Mouse (Mus musculus): ENCODE measurements at regions not wholly inside any gene's neighbourhood (a gene's known extent, or its start where the extent isn't known, plus 50 kb on each side); places are given as distances from the start of the nearest gene placed in this dataset.

- peak; percentile 7 to 10 for DNase-seq (ENCODE audit: low spot score in 2 of 2)
- intact Hi-C loops (cut with DNase I): loop anchor here (2.0 to 10.0 kb wide), 4 partner anchors 117 to 1005 kb away; no protein-coding TSS in a partner anchor
Observed at GRCm38 (mm10) chr3:16819218-16820122, 813.2 kb upstream of the Gm5150 start.

DNA sequence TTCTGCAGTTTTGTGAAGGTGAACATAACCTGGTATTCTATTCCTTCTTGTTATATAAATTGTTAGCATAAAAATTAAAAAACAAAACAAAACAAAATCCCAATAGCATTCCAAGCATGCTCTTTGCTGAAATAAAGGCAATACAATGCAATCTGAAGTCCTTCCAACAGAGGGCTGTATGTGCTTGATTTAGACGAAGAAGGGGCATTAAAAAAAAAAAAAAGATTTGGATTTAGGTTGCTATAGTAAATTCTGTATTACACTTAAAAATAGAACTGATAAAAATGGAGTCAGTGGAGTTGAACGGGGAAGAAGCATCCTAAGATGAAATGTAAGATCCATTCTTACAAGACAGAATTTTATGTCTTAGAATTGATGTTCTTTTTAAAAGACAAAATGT lies 810.6 kb upstream of the Gm5150 start:
- peak; percentile 64 to 83 for DNase-seq (ENCODE audit: low spot score in 2 of 2)

DNA sequence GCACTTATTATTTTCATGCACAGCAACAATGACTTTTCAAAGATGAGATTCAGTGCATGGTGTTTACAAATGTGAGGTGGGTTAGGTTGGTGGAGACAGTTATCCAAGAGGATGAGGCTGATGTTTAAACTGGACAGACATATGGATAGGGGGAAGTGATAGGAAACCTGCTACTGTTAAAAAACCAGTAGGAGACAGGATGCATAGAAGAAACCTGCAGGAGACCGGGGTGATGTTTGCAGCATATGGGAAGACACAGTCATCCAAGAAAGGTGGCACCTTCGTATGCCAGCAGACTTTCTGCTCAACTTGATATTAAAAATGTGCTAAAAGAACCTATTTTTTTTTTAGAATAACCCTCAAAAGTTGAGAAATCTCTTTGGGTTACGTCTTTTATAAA lies 809.9 kb upstream of the Gm5150 start:
- intact Hi-C loops (cut with DNase I): loop anchor here (2.0 to 10.0 kb wide), 3 partner anchors 349 to 1009 kb away; no protein-coding TSS in a partner anchor
- DNase-seq (ENCODE audit: low spot score in 2 of 2): no peak

More for the DNA sequence above, 810.6 kb upstream of the Gm5150 start:
- intact Hi-C loops (cut with DNase I): loop anchor here (2.0 to 10.0 kb wide), 3 partner anchors 350 to 1008 kb away; no protein-coding TSS in a partner anchor

DNA sequence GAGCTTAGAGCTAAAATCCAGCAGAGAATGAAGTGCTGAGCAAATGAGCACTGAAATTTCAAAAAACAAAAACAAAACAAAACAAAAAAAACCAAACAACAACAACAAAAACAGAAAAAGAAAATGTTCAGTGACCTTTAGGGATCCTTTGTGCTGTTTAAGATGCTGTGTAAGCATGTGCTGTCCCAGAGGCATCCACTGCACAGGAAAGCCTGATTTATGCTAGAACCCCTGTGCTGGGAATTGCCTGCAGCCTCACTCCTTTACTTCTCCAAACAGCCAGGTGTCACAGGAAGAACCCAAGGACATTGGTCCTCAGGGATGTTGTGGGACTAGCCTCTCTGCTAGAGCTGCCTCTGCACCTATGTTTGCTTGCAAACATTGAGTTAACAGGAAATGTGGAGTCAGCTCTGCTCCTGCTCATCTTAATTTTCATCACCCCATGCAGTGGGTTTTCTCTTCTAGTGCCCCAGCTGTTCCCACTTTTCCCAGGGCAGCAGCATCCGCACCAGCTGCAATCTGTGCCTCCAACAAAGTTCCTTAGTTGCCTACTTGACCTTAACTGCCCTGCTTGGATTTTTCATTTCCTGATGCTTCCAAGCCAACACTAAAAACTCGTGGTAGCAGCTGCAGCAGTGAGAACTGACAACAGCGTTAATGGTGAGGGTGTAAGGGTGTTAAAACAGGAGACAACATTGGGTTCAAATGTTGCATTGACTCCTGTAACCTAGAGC lies 804.8 kb upstream of the Gm5150 start:
- intact Hi-C loops (cut with DNase I): loop anchor here (10.0 kb wide), 1 partner anchor 1014 kb away; no protein-coding TSS in a partner anchor
- DNase-seq (ENCODE audit: low spot score in 2 of 2): no peak

- intact Hi-C loops (cut with DNase I): no loop called here
- no peak for DNase-seq (ENCODE audit: low spot score in 2 of 2)
Observed at GRCm38 (mm10) chr3:16803603-16804002, 797.4 kb upstream of the Gm5150 start.

Measured in left cerebral cortex, postnatal 14 days (tissue).